Mouse (Mus musculus) thymus, adult 2 months (tissue): ENCODE measurements around the gene Dab2ip. TPM values are rescaled to one million over a fixed set of nuclear protein-coding genes. Genes with fewer than 3 reads are reported as not detected.

Experiments
- DNase-seq: peaks from one replicate; pipeline ENCODE4 v3.0.0; 2021
- H3K27ac ChIP-seq: fragments of 200-500 bp; 2 replicates; pipeline ENCODE4 v1.5.1; 2012; ENCODE audit warnings: low read length, control low read depth; ENCODE audit not compliant: control insufficient read depth, insufficient read depth
- H3K27me3 ChIP-seq: fragments of 200-500 bp; 2 replicates; pipeline ENCODE4 v1.6.1; 2012; ENCODE audit warnings: mild to moderate bottlenecking, low read length, moderate library complexity, mixed read lengths; ENCODE audit not compliant: control insufficient read depth, insufficient read depth
- H3K36me3 ChIP-seq: fragments of 200-500 bp; 2 replicates; pipeline ENCODE4 v1.6.1; 2012; ENCODE audit warnings: mild to moderate bottlenecking, low read length, moderate library complexity; ENCODE audit not compliant: control insufficient read depth, insufficient read depth
- H3K4me1 ChIP-seq: fragments of 200-500 bp; replicated peaks from 2 replicates; pipeline ENCODE4 v1.6.1; 2012; ENCODE audit warnings: low read length; ENCODE audit not compliant: control insufficient read depth, insufficient read depth
- H3K4me3 ChIP-seq: fragments of 200-500 bp; 2 replicates; pipeline ENCODE4 v1.5.1; 2012; ENCODE audit warnings: mild to moderate bottlenecking, low read length, control low read depth, moderate library complexity; ENCODE audit not compliant: control insufficient read depth, insufficient read depth
- CTCF ChIP-seq: fragments of 200-500 bp; IDR thresholded peaks from 2 replicates; pipeline ENCODE4 v1.5.1; 2012; ENCODE audit warnings: mild to moderate bottlenecking, control low read depth, low read length, moderate library complexity, borderline replicate concordance; ENCODE audit not compliant: control insufficient read depth, poor library complexity, insufficient read depth; ENCODE audit errors: extremely low read depth
- POLR2A ChIP-seq: fragments of 200-500 bp; IDR thresholded peaks from 2 replicates; pipeline ENCODE4 v1.6.1; 2012; ENCODE audit warnings: mild to moderate bottlenecking, low read length, control low read depth, moderate library complexity; ENCODE audit not compliant: control insufficient read depth, poor library complexity, insufficient read depth; ENCODE audit errors: extremely low read depth
- WGBS: fragments of 180-500 bp; shearing (Covaris S2); methylation state at CpG from one replicate; pipeline ENCODE4 v1.1.7; 2018; 5-methylcytosine and 5-hydroxymethylcytosine counted together
- polyA plus RNA-seq: library from polyadenylated mRNA; depleted of rRNA; stranded (reverse); fragments of >200 nt; gene quantifications from 2 replicates; pipeline ENCODE4 v1.2.3, GENCODE M21; 2012

The Dab2ip gene
- polyA plus RNA-seq, 1 experiment: 36.2 TPM

- H3K27me3 ChIP-seq: no peaks in the 10 kb centered on the region
- TF ChIP-seq CTCF: no peak
- no peak for TF ChIP-seq POLR2A
- H3K4me3 ChIP-seq: no peak overlapping the region
- 87% methylated on average over 4 of the region's 4 CpGs for WGBS
- H3K36me3 ChIP-seq: no peaks in the 10 kb centered on the region
- no peak overlapping the region for H3K27ac ChIP-seq
- DNase-seq: no peak
- H3K4me1 ChIP-seq: peaks cover 9% of the 10 kb centered on the region; the same call in 1 of the 2 replicates
Measured at GRCm38 (mm10) chr2:35669748-35670147, 111.7 kb downstream of the Dab2ip start.

- no peak overlapping the region for H3K27ac ChIP-seq
- DNase-seq: no peak
- H3K4me1 ChIP-seq: peaks cover 9% of the 10 kb centered on the region; the same call in 1 of the 2 replicates
Measured at GRCm38 (mm10) chr2:35670300-35670699, 112.2 kb downstream of the Dab2ip start.

GRCm38 (mm10) chr2:35671980-35672910, 114.2 kb downstream of the Dab2ip start:
- 80% methylated on average over 9 of the region's 9 CpGs for WGBS
- no peak overlapping the region for H3K27ac ChIP-seq

More at GRCm38 (mm10) chr2:35670300-35670699, 112.2 kb downstream of the Dab2ip start:
- WGBS: 98% methylated on average over 9 of the region's 9 CpGs
- no peak for TF ChIP-seq POLR2A
- TF ChIP-seq CTCF: no peak
- Histone ChIP-seq H3K36me3 (no peaks in the 10 kb centered on the region), H3K27me3 (no peaks in the 10 kb centered on the region), H3K4me3 (no peak overlapping the region)

GRCm38 (mm10) chr2:35673181-35673580, 115.1 kb downstream of the Dab2ip start:
- H3K4me3 ChIP-seq: no peak overlapping the region
- no peaks in the 10 kb centered on the region for H3K27me3 ChIP-seq
- no peaks in the 10 kb centered on the region for H3K36me3 ChIP-seq
- WGBS: 91% methylated on average over 3 of the region's 3 CpGs
- peaks cover 12% of the 10 kb centered on the region for H3K4me1 ChIP-seq
- TF ChIP-seq POLR2A: no peak
- TF ChIP-seq CTCF: no peak
- DNase-seq: no peak
- H3K27ac ChIP-seq: no peak overlapping the region

More at GRCm38 (mm10) chr2:35671980-35672910, 114.2 kb downstream of the Dab2ip start:
- no peaks in the 10 kb centered on the region for H3K36me3 ChIP-seq
- no peaks in the 10 kb centered on the region for H3K27me3 ChIP-seq
- no peak for DNase-seq
- TF ChIP-seq POLR2A (no peak), CTCF (no peak)
- no peak overlapping the region for H3K4me3 ChIP-seq
- peaks cover 9% of the 10 kb centered on the region for H3K4me1 ChIP-seq

GRCm38 (mm10) chr2:35673986-35674385, 115.9 kb downstream of the Dab2ip start:
- H3K27ac ChIP-seq: no peak overlapping the region

GRCm38 (mm10) chr2:35674431-35674830, 116.4 kb downstream of the Dab2ip start:
- H3K36me3 ChIP-seq: no peaks in the 10 kb centered on the region
- TF ChIP-seq CTCF (no peak), POLR2A (no peak)
- H3K4me1 ChIP-seq: peaks cover 18% of the 10 kb centered on the region
- WGBS: 96% methylated on average over 5 of the region's 5 CpGs
- DNase-seq: no peak
- no peak overlapping the region for H3K4me3 ChIP-seq
- H3K27me3 ChIP-seq: no peaks in the 10 kb centered on the region
- H3K27ac ChIP-seq: no peak overlapping the region

More at GRCm38 (mm10) chr2:35673986-35674385, 115.9 kb downstream of the Dab2ip start:
- WGBS: 90% methylated on average over 3 of the region's 3 CpGs
- Histone ChIP-seq H3K4me1 (peaks cover 14% of the 10 kb centered on the region), H3K4me3 (no peak overlapping the region), H3K27me3 (no peaks in the 10 kb centered on the region), H3K36me3 (no peaks in the 10 kb centered on the region)
- no peak for TF ChIP-seq CTCF
- TF ChIP-seq POLR2A: no peak
- DNase-seq: no peak
